Mouse (Mus musculus): ENCODE measurements at regions not wholly inside any gene's neighbourhood (a gene's known extent, or its start where the extent isn't known, plus 50 kb on each side); places are given as distances from the start of the nearest gene placed in this dataset.
A peak's percentile ranks its signal among the peaks of the same experiment; 100 is the strongest.

DNA sequence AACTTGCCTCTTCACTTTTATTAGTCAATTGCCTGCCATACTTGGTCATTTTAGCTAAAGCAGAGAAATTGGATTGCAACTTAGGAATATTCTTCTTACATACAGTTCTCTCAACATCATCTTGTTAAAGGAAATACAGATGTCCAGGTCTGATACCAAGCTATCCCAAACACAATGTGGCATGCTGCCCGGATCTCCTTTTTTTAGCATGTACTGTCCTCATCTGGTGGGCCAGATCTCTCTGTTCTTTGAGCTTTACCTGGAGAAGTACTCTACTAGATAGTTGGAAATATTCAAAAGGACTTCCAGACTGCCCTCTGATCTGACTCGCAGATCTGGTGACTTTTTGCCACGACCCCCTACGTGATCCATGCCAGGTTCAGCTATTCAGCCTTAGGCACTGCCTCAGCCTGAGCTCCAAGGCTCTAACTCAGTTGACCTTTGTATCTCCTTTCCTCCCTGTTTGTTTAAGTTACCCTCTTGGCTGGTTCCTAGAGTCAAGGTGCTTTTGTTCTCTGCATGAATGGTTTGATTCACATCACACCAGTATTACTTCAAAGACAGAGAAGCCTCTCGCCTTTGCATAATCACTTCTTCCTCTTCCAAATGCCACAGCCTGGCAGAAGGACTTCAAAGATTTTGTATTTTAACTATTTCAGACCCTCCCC lies 232.9 kb upstream of the Krr1 start:
- peak in 1 of 2 experiments; percentile 47 for DNase-seq (ENCODE audit: inconsistent age in 2 of 2, low spot score in 1 of 2)

DNA sequence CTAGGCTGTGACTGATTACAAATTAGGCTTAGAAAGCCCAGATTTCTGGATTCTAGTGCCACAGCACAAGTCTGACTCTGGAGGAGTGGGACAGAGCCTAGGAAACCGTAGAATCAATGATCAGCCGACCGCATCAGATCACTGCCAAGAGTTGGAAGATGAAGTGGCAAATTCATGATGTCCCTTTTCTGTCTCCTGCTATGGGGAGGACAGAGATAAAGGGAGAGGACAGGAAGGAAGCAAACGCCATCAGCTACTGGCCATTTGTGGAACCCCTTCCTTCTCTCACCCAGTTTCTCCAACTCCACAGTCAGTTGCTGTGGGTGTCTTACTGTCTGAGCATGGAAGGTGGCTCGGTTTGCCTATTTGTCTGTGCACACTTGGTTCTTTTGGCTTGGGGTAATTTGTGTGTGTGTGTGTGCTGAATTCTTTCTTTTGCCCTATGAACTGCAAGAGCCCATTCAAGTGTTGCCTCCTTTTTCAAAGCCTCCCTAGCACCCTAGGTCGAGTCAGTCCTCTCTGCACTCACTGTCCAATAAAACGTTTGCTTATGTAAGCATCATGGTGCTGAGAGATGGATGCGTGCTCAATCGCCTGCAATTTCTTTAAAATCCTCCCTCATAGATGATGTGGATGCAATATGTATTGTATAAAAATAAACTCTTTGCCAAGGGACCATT lies 231.7 kb upstream of the Krr1 start:
- peak in 1 of 2 experiments; percentile 29 for DNase-seq (ENCODE audit: inconsistent age in 2 of 2, low spot score in 1 of 2)

DNA sequence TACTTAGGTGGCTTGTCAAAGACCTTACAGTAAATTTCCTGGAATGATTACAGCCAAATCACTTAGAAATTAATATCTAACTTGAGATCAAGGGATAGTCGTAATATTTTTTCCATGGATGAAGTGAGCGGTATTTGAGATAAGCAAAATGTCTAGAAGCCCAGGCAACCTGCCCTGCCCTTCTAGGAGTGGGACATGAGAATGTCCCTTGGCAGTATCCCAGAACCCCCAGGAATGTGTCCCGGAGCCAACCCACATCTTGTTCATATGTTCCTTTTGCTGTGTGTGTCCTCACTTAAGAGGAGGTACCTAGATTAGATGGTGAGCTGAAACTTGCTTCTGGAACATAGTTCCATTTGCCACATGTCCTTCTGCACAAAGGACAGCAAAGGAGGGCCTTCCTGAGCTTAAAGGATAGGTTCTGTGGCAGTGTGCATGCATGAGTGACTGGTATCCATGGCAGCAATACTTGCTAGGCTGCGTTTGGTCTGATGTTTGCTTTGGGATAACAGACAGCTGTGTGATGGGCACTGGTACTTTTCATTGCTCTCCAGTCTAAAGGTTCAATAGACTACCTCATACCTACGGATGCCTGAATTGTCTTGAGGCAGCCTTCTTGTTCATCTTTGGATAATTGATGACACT lies 231.0 kb upstream of the Krr1 start:
- DNase-seq (ENCODE audit: inconsistent age in 2 of 2, low spot score in 1 of 2), result no peak

DNA sequence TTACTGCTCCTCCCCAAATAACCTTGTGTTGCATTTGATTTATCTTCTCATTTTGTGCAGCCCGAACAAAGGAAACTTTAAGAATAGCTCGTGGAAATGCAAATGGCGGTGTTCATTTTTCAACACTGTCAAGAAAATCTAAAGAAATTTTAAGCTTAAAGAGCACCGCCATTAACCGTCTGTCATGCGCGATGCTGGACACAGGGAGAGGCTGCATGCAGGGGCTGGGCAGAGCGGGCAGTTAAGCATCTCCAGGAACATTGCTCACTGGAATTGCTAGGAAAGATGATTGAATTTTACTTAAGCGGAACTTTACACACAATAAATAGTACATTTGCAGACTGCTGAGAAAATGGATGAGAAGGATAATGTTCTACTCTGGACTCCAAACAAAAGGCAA lies 229.2 kb upstream of the Krr1 start:
- DNase-seq (ENCODE audit: inconsistent age in 2 of 2, low spot score in 1 of 2), result peak in 1 of 2 experiments; percentile 31

DNA sequence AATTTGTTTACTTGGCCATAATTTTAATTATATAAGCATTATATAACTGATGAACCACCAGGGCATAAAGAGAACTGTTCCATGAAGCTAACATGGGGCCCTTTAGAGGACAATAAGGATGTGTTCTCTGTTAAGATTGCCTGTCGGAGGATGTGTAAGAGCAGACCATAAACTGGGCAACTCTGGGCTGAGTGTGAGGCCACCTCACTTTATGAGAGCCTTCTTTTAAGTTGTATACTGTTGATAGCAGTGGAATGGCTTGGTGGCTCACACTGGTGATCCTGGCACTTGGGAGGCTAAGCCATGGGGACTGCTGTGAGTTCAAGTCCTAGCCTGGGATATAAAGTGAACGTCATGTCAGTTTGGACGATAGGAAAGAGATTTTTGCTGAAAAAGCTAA lies 227.3 kb upstream of the Krr1 start:
- DNase-seq (ENCODE audit: inconsistent age in 2 of 2, low spot score in 1 of 2), result no peak

DNA sequence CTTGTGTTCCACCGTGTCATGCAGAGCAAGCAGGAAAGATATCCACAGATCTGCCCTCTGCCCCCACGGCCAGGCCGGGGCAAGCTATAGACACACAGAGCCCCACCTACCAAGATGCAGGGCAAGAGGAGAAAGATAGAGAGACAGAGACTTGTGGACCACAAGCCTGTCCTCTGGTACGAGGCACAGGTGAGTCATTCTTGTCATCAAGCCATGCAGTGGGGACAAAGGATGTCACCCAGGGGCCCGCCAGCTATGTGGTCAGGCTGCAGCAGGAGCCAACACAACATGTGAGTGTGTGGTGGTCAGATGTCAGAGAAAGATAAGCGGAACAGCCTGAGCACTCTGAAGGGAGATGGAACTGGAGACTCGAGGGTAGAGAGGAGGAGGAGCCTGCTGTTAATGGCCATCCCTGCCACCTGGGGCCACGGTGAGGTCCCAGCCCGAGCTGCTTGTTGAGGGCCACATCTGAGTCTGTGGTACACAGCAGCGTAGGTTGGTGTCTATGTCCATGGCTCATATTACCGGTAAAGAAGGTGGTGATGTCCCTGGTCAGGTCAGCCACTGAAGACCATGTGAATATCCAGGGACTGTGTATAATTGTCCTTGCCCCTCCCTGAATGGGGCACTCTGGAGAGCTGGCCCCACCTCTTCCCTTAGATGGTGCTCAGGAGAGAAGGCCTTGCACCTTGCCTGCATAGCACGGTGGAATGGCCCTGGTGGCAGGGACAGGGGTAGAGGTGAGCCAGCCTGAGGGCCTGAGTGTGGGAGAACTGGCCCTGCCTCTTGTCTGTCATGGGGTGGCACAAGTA lies 226.2 kb upstream of the Krr1 start:
- no peak for DNase-seq (ENCODE audit: inconsistent age in 2 of 2, low spot score in 1 of 2)

DNA sequence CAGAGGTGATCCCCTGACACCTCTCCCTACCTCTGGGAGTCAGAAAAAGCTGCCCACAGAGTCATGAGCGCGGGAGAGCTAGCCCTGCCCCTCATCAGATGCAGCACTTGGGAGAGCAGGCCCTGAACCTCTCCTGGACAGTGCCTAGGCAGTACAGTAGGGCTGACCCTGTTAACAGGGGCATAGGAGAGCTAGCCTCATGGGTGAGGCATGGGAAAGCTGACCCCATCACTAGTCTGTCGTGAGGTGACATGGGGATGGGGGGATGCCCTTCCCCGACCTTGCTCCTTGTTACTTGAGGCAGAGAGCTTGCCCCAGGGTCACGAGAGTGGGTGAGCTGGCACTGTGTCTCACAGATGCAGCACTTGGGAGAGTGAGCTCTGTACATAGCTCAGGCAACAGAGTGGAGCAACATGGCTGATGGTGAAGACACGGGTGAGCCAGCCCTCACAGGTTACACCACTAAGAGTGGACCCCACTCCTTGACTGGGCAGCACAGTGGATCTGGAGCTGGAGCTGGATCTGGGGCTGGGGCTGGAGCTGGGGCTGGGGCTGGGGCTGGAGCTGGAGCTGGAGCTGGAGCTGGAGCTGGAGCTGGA lies 225.5 kb upstream of the Krr1 start:
- DNase-seq (ENCODE audit: inconsistent age in 2 of 2, low spot score in 1 of 2), result no peak

DNA sequence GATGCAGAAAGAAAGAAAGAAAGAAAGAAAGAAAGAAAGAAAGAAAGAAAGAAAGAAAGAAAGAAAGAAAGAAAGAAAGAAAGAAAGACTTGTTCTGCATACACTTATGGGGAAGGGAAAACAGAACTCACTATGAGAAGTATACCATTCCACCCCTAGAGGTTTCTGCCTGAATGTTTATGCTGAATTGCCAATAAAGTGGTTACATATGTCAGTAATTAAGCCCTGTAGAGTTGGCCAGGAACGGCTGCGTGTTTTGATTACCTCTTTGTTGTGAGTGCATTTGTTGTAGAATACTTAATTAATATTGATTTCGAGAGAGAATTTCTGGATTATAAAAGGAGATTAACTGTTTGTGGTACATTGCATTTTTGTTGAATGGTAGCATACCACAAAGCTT lies 224.0 kb upstream of the Krr1 start:
- no peak for DNase-seq (ENCODE audit: inconsistent age in 2 of 2, low spot score in 1 of 2)

DNA sequence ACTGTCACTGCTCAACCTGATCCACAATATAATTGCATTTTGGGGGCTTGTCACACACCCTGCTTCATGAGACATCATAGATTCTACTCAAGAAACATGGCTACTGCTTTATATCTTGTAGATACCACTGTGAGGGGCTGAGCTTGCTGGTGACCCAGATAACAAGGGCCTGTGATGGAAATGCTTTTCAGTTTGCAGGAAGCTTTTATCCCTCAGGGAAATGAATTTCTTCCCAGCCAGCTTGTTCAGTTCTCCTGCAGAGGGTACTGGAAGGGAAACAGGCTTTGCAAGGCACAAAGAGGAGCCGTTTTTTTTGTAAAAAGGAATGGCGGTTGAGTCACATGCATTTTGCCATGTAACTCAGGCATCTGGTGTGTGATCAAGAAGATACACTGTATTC lies 218.8 kb upstream of the Krr1 start:
- no peak for DNase-seq (ENCODE audit: inconsistent age in 2 of 2, low spot score in 1 of 2)

DNA sequence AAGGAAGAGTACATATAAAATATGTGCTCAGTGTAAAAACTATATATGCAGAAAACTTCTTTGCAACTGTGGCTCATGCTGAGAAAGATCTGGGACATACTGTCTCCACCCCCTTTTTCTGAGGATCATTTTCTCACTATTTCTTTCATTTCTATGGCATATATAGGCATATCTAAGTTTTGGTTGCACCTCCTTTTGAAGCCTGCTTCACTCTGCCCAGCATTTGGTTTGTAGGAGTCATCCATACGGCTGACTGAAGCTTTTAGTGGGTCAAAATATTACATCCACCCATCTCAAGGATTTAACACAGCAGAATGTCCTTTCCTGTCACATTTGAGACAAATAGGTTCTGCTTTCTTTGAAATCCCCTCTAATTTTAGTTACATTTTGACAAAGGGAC lies 216.5 kb upstream of the Krr1 start:
- DNase-seq (ENCODE audit: inconsistent age in 2 of 2, low spot score in 1 of 2), result peak in 1 of 2 experiments; percentile 63

DNA sequence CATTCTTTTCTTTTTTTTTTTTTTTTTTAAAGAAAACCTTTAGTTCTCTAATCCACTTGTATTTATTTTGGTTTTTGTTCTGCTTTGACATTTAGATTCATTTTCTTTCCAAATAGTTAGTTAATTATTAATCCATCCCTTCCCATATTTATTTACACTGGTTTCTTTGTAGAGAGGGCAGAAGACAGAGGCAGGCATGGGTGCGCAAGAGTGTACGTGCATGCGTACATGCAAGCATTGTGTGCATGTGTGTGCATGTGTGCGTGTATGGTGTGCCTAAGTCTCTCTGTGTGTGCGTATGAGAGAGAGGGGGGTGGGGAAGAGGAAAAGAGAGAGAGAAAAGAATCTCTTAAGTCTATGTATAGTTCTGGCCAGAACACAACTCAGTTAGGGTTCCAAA lies 215.9 kb upstream of the Krr1 start:
- DNase-seq (ENCODE audit: inconsistent age in 2 of 2, low spot score in 1 of 2), result no peak

DNA sequence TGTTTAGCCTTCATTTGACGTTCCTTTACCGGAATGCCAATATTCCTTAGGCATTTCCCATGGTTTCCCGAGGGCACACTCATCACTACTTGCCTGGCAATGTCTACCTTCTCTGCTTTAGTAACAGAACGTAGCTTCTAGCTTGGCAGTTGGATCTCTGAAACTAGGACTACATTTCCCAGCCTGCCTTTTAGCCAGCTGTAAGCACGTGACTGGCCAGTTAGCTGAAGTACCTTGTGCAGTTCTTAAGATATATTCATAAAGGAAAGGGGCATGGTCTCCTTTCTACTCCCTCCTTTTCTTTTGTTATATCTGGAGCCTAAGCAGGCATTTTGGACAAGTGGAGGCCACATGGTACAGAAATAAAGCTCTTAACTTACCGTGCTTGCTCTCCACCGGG lies 214.8 kb upstream of the Krr1 start:
- no peak for DNase-seq (ENCODE audit: inconsistent age in 2 of 2, low spot score in 1 of 2)

DNA sequence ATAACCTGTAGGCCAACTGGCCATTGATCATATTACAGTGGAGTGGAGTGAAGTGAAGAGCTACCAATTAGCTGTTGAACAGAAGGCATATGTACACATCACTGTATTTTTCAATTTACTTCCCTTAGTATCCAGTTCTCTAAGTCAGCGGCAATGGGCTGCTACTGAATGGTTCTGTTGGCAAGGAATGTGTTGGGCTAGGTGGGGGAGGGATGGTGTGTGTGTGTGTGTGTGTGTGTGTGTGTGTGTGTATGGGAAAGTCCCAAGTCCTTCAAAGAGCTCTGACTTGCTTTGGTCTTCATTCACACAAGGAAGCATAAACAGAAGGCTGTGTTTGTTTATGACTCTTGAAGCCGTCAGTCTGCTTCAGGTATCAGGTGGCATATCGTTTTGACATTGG lies 213.0 kb upstream of the Krr1 start:
- DNase-seq (ENCODE audit: inconsistent age in 2 of 2, low spot score in 1 of 2), result no peak

DNA sequence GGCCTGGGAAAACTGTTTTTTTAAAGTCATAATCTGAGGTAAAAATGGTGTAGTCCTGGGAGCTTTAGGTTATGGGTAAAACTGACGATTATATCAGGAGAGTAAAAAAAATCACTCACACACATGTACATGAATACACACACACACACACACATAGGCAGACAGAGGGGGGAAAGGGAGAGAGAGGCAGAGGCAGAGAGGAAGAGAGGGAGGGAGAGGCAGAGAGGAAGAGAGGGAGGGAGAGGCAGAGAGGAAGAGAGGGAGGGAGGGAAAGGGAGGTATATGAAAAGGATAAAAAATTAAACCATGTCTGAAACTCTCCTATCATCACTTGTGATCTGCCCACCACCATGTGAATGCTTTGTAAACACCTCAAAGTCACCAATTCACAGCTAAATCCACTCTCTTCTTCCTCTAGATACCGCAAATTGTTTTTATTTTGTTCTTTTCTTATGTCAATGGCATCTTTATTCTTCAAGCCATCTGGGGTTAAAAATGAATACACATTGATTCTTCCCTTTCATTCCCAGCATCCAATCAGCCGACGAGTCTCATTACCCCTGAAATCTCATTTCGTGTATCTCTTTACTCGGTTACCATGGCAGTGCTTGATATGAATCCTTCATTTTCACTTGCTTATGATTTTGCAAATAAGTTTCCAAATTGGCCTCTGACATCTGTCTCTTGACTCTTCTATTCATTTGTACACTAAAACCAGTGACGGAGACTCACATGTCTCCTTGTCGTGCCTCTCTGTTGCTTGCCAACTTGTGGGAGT lies 209.5 kb upstream of the Krr1 start:
- DNase-seq (ENCODE audit: inconsistent age in 2 of 2, low spot score in 1 of 2), result no peak

DNA sequence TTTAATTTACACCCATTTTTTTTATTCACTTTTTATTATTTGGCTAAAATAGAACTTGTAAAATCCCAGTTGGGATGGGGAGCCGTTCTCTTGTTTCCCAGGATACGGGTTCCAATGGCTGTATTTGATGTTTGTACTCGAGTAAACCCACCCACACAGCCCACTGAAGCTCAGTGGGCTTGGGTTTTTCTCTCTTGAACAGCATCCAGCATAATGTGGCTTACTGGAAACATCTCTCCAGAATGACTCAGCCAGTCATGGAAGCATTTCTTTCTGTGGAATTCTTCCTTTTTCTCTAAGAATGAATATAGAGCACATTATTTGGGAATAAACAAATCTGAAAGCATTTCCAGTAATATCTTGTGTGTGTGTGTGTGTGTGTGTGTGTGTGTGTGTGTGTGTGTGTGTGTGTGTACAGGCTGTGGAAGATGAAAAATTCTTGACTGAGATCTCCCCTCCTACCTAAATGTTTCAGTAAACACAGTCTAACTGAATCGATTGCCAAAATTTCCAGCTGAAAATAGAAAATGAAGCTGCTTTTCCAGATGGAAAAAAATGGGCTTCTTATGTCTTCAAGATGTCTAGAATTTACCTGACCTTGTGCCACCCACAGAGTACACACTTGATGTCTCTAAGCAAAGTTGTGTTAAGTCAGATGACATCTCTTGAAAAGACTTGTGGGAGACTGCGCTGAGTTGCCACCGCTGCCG lies 205.3 kb upstream of the Krr1 start:
- no peak for DNase-seq (ENCODE audit: inconsistent age in 2 of 2, low spot score in 1 of 2)

DNA sequence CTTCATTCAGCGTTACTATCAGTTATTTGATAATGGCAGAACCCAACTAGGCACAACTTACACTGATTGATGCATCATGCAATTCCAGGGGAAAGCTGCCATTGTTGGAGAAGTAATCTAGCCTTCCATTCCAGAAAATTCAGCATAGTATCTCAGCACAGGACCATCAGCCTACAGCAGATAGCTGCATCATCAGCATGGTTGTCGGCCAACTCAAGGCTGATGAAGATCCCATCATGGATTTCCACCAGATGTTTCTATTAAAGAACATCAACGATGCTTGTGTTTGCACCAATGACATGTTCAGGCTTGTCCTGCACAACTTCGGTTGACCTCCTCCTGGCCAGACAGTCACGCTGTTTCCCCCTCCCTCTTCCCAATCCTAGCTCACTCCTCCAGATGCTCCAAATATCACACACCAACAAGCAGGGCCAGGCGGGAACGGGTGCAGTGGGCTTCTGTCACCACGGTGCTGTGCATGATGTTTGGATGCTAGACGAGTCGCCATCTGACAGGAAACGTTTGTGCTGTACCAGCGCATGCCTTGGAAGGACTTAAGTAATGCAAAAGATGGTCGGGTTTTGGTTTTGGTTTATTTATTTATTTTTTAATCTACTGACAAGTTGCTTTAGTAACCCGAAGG lies 204.5 kb upstream of the Krr1 start:
- DNase-seq (ENCODE audit: inconsistent age in 2 of 2, low spot score in 1 of 2), result no peak

DNA sequence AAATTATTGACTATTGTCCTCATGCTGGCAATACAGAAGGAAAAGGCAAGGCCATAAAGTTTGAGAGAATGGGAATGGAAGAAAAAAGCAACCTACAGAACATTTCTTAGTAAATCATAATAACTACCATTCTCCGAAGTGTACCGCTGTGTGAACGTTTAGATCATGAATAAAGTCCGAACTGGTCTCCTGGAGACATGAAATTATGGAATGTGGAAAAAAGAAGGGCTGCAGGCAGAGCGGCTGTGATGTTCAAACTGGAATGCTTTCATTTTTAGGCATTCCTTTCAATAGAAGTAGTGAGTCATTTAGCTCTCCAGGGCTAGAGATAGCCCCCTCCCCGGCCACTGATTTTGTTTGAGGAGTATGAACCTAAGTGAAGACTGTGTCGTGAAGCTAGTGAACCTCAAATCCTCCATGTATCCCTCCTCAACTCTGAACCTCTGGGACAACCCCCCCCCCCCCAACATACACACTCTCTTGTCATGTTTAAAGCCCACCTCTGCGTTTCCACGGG lies 202.9 kb upstream of the Krr1 start:
- DNase-seq (ENCODE audit: inconsistent age in 2 of 2, low spot score in 1 of 2), result peak in 1 of 2 experiments; percentile 56

DNA sequence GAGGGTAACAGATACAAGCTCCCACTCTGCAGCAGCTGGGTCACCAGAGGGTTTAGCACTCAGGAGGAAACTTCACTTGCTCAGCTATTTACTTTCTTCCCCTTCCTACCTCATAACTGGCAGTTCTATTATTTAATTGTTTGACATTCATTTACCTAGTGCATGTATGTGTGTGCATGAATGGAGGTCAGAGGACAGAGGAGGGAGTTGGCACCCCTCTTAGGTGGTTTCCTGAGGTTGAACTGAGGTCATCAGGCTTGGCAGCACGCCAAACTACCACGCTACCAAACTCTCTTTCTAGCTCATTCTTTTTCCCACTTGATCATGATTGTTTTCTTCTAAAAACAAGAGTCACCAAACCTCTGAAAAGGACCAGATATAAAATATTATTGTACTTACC lies 202.4 kb upstream of the Krr1 start:
- peak; percentile 29 to 59 for DNase-seq (ENCODE audit: inconsistent age in 2 of 2, low spot score in 1 of 2)

DNA sequence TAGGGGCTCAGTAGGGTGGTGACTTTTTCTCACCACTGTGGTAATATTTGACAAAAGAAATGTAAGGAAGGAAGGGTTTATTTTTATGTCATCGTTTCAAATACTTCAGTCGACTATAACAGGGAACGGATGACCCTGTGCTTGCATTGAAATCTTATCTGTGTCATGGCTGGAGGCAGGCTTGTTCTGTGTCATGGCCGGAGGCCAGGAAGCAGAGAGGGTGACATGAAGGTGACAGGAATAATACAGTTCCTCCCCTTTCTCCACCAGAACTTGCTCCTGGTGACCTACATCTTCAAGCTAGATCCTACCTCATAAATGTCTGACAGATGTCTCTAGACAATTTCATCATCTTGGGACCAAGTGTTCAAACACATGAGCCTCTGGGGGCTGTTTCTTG lies 201.5 kb upstream of the Krr1 start:
- DNase-seq (ENCODE audit: inconsistent age in 2 of 2, low spot score in 1 of 2), result peak in 1 of 2 experiments; percentile 53

All from adrenal gland, adult (tissue).